Mouse (Mus musculus): ENCODE results near the gene Slc1a7. TPM values are rescaled to one million over a fixed set of nuclear protein-coding genes. Genes with fewer than 3 reads are reported as not detected.

Slc1a7 gene
- total RNA-seq, 1 experiment: 0.18 TPM

DNA sequence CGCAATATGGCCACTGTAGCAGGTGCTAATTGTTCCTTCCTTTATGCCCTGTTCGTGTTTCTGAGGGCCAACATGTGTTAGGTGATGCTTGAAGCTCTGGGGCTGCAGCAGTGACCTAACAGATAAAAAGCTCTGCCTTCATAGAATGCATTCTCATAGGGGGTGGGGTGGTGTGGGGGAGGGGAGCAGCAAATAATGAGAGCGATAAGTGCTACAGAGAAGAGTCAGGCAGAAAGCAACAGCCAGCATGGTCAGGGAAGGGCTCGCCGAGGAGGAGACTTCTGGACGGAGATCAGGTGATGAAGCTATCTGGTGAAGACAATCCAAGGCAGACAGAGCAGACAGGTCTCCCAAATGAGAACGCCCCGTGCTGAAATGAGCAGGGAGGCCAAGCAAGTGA is 84.5 kb downstream of the Slc1a7 start:
- no peak overlapping the region for H3K4me3 ChIP-seq (ENCODE audit: insufficient read depth in 1 of 2, low read depth in 1 of 2, low read length in 2 of 2, poor library complexity in 1 of 2, severe bottlenecking in 1 of 2)
- peaks cover 3% of the 10 kb centered on the region; the same call in 1 of the 2 replicates for H3K36me3 ChIP-seq (ENCODE audit: control insufficient read depth, insufficient read depth, low read length, poor library complexity, severe bottlenecking)
- no peak for DNase-seq (ENCODE audit: low read depth, low spot score)
- no peaks in the 10 kb centered on the region for H3K9me3 ChIP-seq (ENCODE audit: control insufficient read depth, insufficient read depth, low read depth, low read length)
- H3K4me1 ChIP-seq (ENCODE audit: control insufficient read depth in 2 of 2, insufficient read depth in 2 of 2, low read length in 2 of 2, poor library complexity in 1 of 2): no peaks in the 10 kb centered on the region
- TF ChIP-seq CHD2 (IDR thresholded peaks at IDR 0.05; ENCODE audit: low read depth, low read length): no peak
- no peak for TF ChIP-seq HCFC1 (IDR thresholded peaks at IDR 0.05; ENCODE audit: borderline replicate concordance, insufficient read depth, low read length)
- no peak for TF ChIP-seq ZNF384 (IDR thresholded peaks at IDR 0.05; ENCODE audit: low read depth, low read length)
- TF ChIP-seq MAFK (IDR thresholded peaks at IDR 0.05; ENCODE audit: insufficient read depth, low read depth, low read length): no peak
- no peak for TF ChIP-seq ZC3H11A (IDR thresholded peaks at IDR 0.05; ENCODE audit: borderline replicate concordance, low read depth, low read length)
- H3K9ac ChIP-seq (ENCODE audit: insufficient read depth, low read depth, low read length, poor library complexity, severe bottlenecking): no peak overlapping the region
- no peak overlapping the region for H3K27ac ChIP-seq (ENCODE audit: insufficient read depth, low read depth, low read length, poor library complexity, severe bottlenecking)
- in situ Hi-C loops (cut with MboI; ENCODE audit: low sequenced_read_pairs in 2 of 2, unreplicated experiment in 2 of 2): no loop called here

DNA sequence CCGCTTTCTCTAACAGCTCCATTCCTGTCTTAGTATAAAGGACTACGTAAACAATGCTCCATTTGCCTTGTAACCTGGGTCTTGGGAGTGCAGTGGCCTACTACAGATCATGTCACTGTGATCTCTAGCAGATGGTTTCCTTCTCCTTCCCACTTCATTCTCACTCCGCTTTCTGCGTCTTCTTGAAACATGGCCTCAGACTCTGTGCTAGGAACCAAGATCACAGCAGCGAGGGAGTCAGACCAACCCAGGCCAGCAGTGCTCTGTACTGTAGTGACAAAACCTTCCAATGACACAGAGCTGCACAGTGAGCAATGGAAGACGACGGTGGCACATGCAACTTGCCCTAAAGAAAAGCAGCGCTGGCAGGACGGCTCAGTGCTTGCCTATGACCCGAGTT is 87.7 kb downstream of the Slc1a7 start:
- no peak for DNase-seq (ENCODE audit: low read depth, low spot score)
- peaks cover 3% of the 10 kb centered on the region; the same call in 1 of the 2 replicates for H3K36me3 ChIP-seq (ENCODE audit: control insufficient read depth, insufficient read depth, low read length, poor library complexity, severe bottlenecking)
- 0 out of 4 replicates have a peak, but pooled peaks cover 0 to 2% of the 10 kb centered on the region in 2 experiments for H3K4me1 ChIP-seq (ENCODE audit: control insufficient read depth in 2 of 2, insufficient read depth in 2 of 2, low read length in 2 of 2, poor library complexity in 1 of 2)
- in situ Hi-C loops (cut with MboI; ENCODE audit: low sequenced_read_pairs in 2 of 2, unreplicated experiment in 2 of 2): no loop called here
- TF ChIP-seq ZNF384 (IDR thresholded peaks at IDR 0.05; ENCODE audit: low read depth, low read length) (no peak), CHD2 (IDR thresholded peaks at IDR 0.05; ENCODE audit: low read depth, low read length) (no peak), ZC3H11A (IDR thresholded peaks at IDR 0.05; ENCODE audit: borderline replicate concordance, low read depth, low read length) (no peak), MAFK (IDR thresholded peaks at IDR 0.05; ENCODE audit: insufficient read depth, low read depth, low read length) (no peak), HCFC1 (IDR thresholded peaks at IDR 0.05; ENCODE audit: borderline replicate concordance, insufficient read depth, low read length) (no peak)
- no peak overlapping the region for H3K9ac ChIP-seq (ENCODE audit: insufficient read depth, low read depth, low read length, poor library complexity, severe bottlenecking)
- H3K4me3 ChIP-seq (ENCODE audit: insufficient read depth in 1 of 2, low read depth in 1 of 2, low read length in 2 of 2, poor library complexity in 1 of 2, severe bottlenecking in 1 of 2): no peak overlapping the region
- H3K27ac ChIP-seq (ENCODE audit: insufficient read depth, low read depth, low read length, poor library complexity, severe bottlenecking): no peak overlapping the region
- no peaks in the 10 kb centered on the region for H3K9me3 ChIP-seq (ENCODE audit: control insufficient read depth, insufficient read depth, low read depth, low read length)

DNA sequence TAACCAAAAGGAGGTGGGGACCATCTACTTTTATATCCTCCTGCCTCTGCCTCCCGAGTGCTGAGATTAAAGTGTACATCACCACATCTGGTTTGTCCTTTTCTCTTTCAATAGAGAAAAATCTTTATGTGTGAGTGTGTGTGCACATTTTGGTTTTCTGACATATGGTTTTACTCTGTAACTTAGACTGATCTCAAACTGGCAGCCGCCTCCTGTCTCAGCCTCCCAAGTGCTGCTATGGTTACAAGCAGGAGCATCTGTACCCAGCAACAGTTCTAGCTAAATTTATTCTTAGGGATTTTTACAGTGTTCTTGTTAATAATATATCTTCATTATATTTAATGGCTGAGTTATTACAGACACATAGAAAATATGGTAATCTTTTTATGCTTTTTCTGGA is 89.1 kb downstream of the Slc1a7 start:
- TF ChIP-seq MAFK (IDR thresholded peaks at IDR 0.05; ENCODE audit: insufficient read depth, low read depth, low read length) (no peak), HCFC1 (IDR thresholded peaks at IDR 0.05; ENCODE audit: borderline replicate concordance, insufficient read depth, low read length) (no peak), ZNF384 (IDR thresholded peaks at IDR 0.05; ENCODE audit: low read depth, low read length) (no peak), ZC3H11A (IDR thresholded peaks at IDR 0.05; ENCODE audit: borderline replicate concordance, low read depth, low read length) (no peak), CHD2 (IDR thresholded peaks at IDR 0.05; ENCODE audit: low read depth, low read length) (no peak)
- in situ Hi-C loops (cut with MboI; ENCODE audit: low sequenced_read_pairs in 2 of 2, unreplicated experiment in 2 of 2): no loop called here
- H3K9me3 ChIP-seq (ENCODE audit: control insufficient read depth, insufficient read depth, low read depth, low read length): no peaks in the 10 kb centered on the region
- H3K4me1 ChIP-seq (ENCODE audit: control insufficient read depth in 2 of 2, insufficient read depth in 2 of 2, low read length in 2 of 2, poor library complexity in 1 of 2): 0 out of 4 replicates have a peak, but pooled peaks cover 0 to 2% of the 10 kb centered on the region in 2 experiments
- H3K27ac ChIP-seq (ENCODE audit: insufficient read depth, low read depth, low read length, poor library complexity, severe bottlenecking): no peak overlapping the region
- H3K9ac ChIP-seq (ENCODE audit: insufficient read depth, low read depth, low read length, poor library complexity, severe bottlenecking): no peak overlapping the region
- no peak for DNase-seq (ENCODE audit: low read depth, low spot score)
- no peaks in the 10 kb centered on the region for H3K36me3 ChIP-seq (ENCODE audit: control insufficient read depth, insufficient read depth, low read length, poor library complexity, severe bottlenecking)
- no peak overlapping the region for H3K4me3 ChIP-seq (ENCODE audit: insufficient read depth in 1 of 2, low read depth in 1 of 2, low read length in 2 of 2, poor library complexity in 1 of 2, severe bottlenecking in 1 of 2)

DNA sequence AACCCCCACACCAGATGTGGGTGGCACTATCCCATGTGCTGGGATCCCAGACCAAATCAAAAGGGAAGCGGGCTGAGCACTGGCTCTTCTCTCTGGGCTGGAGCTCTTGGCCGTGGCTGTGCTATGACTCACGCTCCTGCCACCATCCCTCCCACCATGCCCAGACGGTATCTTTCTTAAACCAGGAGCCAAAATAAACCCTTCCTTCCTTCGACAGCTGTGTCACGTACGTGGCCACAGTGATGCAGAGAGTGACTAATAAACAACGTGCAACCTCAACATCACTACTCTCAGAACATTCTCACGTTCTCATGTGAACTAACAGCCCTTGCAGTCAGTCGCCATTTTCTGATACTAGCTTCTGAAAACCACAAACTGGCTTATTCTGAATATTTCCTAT is 90.0 kb downstream of the Slc1a7 start:
- TF ChIP-seq ZC3H11A (IDR thresholded peaks at IDR 0.05; ENCODE audit: borderline replicate concordance, low read depth, low read length): no peak
- no peak for TF ChIP-seq ZNF384 (IDR thresholded peaks at IDR 0.05; ENCODE audit: low read depth, low read length)
- no peak for TF ChIP-seq CHD2 (IDR thresholded peaks at IDR 0.05; ENCODE audit: low read depth, low read length)
- TF ChIP-seq MAFK (IDR thresholded peaks at IDR 0.05; ENCODE audit: insufficient read depth, low read depth, low read length): no peak
- no peak for TF ChIP-seq HCFC1 (IDR thresholded peaks at IDR 0.05; ENCODE audit: borderline replicate concordance, insufficient read depth, low read length)
- H3K9ac ChIP-seq (ENCODE audit: insufficient read depth, low read depth, low read length, poor library complexity, severe bottlenecking): no peak overlapping the region
- H3K4me3 ChIP-seq (ENCODE audit: insufficient read depth in 1 of 2, low read depth in 1 of 2, low read length in 2 of 2, poor library complexity in 1 of 2, severe bottlenecking in 1 of 2): no peak overlapping the region
- H3K4me1 ChIP-seq (ENCODE audit: control insufficient read depth in 2 of 2, insufficient read depth in 2 of 2, low read length in 2 of 2, poor library complexity in 1 of 2): 0 out of 4 replicates have a peak, but pooled peaks cover 0 to 2% of the 10 kb centered on the region in 2 experiments
- in situ Hi-C loops (cut with MboI; ENCODE audit: low sequenced_read_pairs in 2 of 2, unreplicated experiment in 2 of 2): no loop called here
- H3K27ac ChIP-seq (ENCODE audit: insufficient read depth, low read depth, low read length, poor library complexity, severe bottlenecking): no peak overlapping the region
- no peaks in the 10 kb centered on the region for H3K9me3 ChIP-seq (ENCODE audit: control insufficient read depth, insufficient read depth, low read depth, low read length)
- H3K36me3 ChIP-seq (ENCODE audit: control insufficient read depth, insufficient read depth, low read length, poor library complexity, severe bottlenecking): no peaks in the 10 kb centered on the region
- no peak for DNase-seq (ENCODE audit: low read depth, low spot score)
